Mouse (Mus musculus): ENCODE data around the gene Olfr827. TPM values are rescaled to one million over a fixed set of nuclear protein-coding genes. Genes with fewer than 3 reads are reported as not detected.

The Olfr827 gene
- polyA plus RNA-seq (2014; fragmentation: Nextera tagmentation; extraction: Ambion mirVana): not detected in 2 replicates

DNA sequence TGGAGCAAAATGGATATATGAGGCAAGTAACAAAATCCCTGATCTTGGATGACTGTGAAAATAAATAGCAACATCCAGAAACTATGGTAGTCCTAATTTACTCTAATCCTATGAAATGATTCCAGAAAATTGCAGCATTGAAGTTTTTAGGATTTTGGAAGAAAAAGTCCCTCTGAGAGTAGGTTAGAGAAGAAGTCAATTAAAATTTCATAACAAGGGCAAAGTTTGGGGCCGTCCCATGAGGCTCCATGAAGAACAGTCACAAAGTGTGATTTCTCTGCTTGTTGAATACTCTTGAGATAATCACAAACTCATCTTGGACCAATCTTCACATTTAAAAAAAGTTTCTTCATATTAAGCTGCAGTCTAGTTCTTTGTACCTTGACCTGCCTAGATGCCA, at the start of gene Olfr827:
TSS of gene Olfr827 (minus strand) at position 101 of the 400 bp plus-strand sequence.
- ATAC-seq (replicated peaks; ENCODE audit: low FRiP score): no peak

GRCm38 (mm10) chr10:130263203-130263602, 49.0 kb upstream of the Olfr827 start:
- no peak for ATAC-seq (replicated peaks; ENCODE audit: low FRiP score)
- H3K4me2 ChIP-seq (ENCODE audit: low read depth, low read length, severe bottlenecking): no peak overlapping the region
- no peak for DNase-seq (ENCODE audit: low spot score)
- no peaks in the 10 kb centered on the region for H3K9me3 ChIP-seq (ENCODE audit: control insufficient read depth, low read length)
- no peaks in the 10 kb centered on the region for H3K4me1 ChIP-seq (replicated peaks; ENCODE audit: control insufficient read depth, insufficient read depth, low read length)
- WGBS: 74% methylated on average over 4 of the region's 4 CpGs
- no peak overlapping the region for H3K9ac ChIP-seq (ENCODE audit: low read length)
- no peak overlapping the region for H3K27ac ChIP-seq (ENCODE audit: low read depth, low read length)
- H3K27me3 ChIP-seq (ENCODE audit: control insufficient read depth, insufficient read depth, low read length): no peaks in the 10 kb centered on the region
- no peaks in the 10 kb centered on the region for H3K36me3 ChIP-seq (ENCODE audit: control insufficient read depth, insufficient read depth, low read length)
- no peak overlapping the region for H3K4me3 ChIP-seq (ENCODE audit: low read depth, low read length)

More for the DNA sequence above, at the start of gene Olfr827:
- DNase-seq (ENCODE audit: low spot score): no peak
- H3K9ac ChIP-seq (ENCODE audit: low read length): no peak within 1 kb of the TSS
- H3K36me3 ChIP-seq (ENCODE audit: control insufficient read depth, insufficient read depth, low read length): no peaks in the 10 kb centered on the region
- H3K4me1 ChIP-seq (replicated peaks; ENCODE audit: control insufficient read depth, insufficient read depth, low read length): no peaks in the 10 kb centered on the region
- H3K9me3 ChIP-seq (ENCODE audit: control insufficient read depth, low read length): no peaks in the 10 kb centered on the region
- WGBS: 78% methylated on average over 1 of the region's 1 CpGs
- no peak within 1 kb of the TSS for H3K27ac ChIP-seq (ENCODE audit: low read depth, low read length)
- H3K4me2 ChIP-seq (ENCODE audit: low read depth, low read length, severe bottlenecking): no peak within 1 kb of the TSS
- H3K4me3 ChIP-seq (ENCODE audit: low read depth, low read length): no peak within 1 kb of the TSS
- no peaks in the 10 kb centered on the region for H3K27me3 ChIP-seq (ENCODE audit: control insufficient read depth, insufficient read depth, low read length)

DNA sequence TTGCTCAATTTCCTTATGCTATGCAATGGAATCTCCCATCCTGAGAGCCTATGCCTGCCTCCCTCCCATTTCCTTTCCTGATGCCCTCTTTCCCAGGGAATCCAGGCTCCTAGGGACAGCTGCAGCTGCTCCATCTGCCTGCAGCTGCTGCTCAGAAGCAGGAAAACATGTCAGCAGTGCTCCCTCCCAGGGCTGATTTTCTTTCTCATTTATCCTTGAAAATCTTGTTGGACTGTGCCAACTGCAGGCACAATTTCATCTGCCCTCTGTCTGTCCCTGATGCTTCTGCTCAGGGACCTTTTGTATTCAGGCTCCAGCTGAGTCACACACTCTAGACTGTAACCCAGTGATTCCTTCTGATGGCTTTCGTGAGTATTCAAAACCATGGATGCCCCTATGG, 45.3 kb upstream of the Olfr827 start:
- no peak overlapping the region for H3K9ac ChIP-seq (ENCODE audit: low read length)
- no peaks in the 10 kb centered on the region for H3K9me3 ChIP-seq (ENCODE audit: control insufficient read depth, low read length)
- H3K36me3 ChIP-seq (ENCODE audit: control insufficient read depth, insufficient read depth, low read length): no peaks in the 10 kb centered on the region
- ATAC-seq (replicated peaks; ENCODE audit: low FRiP score) (no peak), DNase-seq (ENCODE audit: low spot score) (no peak)
- no peak overlapping the region for H3K27ac ChIP-seq (ENCODE audit: low read depth, low read length)
- H3K4me2 ChIP-seq (ENCODE audit: low read depth, low read length, severe bottlenecking): no peak overlapping the region
- no peaks in the 10 kb centered on the region for H3K4me1 ChIP-seq (replicated peaks; ENCODE audit: control insufficient read depth, insufficient read depth, low read length)
- WGBS: 64% methylated on average over 1 of the region's 1 CpGs
- H3K27me3 ChIP-seq (ENCODE audit: control insufficient read depth, insufficient read depth, low read length): no peaks in the 10 kb centered on the region
- no peak overlapping the region for H3K4me3 ChIP-seq (ENCODE audit: low read depth, low read length)

GRCm38 (mm10) chr10:130244271-130244670, 30.1 kb upstream of the Olfr827 start:
- Histone ChIP-seq H3K4me2 (ENCODE audit: low read depth, low read length, severe bottlenecking) (no peak overlapping the region), H3K27me3 (ENCODE audit: control insufficient read depth, insufficient read depth, low read length) (no peaks in the 10 kb centered on the region), H3K4me1 (replicated peaks; ENCODE audit: control insufficient read depth, insufficient read depth, low read length) (no peaks in the 10 kb centered on the region), H3K27ac (ENCODE audit: low read depth, low read length) (no peak overlapping the region), H3K4me3 (ENCODE audit: low read depth, low read length) (no peak overlapping the region), H3K9me3 (ENCODE audit: control insufficient read depth, low read length) (no peaks in the 10 kb centered on the region), H3K36me3 (ENCODE audit: control insufficient read depth, insufficient read depth, low read length) (no peaks in the 10 kb centered on the region), H3K9ac (ENCODE audit: low read length) (no peak overlapping the region)
- DNase-seq (ENCODE audit: low spot score): no peak
- 12% methylated on average over 2 of the region's 2 CpGs for WGBS
- ATAC-seq (replicated peaks; ENCODE audit: low FRiP score): peak; percentile 72

DNA sequence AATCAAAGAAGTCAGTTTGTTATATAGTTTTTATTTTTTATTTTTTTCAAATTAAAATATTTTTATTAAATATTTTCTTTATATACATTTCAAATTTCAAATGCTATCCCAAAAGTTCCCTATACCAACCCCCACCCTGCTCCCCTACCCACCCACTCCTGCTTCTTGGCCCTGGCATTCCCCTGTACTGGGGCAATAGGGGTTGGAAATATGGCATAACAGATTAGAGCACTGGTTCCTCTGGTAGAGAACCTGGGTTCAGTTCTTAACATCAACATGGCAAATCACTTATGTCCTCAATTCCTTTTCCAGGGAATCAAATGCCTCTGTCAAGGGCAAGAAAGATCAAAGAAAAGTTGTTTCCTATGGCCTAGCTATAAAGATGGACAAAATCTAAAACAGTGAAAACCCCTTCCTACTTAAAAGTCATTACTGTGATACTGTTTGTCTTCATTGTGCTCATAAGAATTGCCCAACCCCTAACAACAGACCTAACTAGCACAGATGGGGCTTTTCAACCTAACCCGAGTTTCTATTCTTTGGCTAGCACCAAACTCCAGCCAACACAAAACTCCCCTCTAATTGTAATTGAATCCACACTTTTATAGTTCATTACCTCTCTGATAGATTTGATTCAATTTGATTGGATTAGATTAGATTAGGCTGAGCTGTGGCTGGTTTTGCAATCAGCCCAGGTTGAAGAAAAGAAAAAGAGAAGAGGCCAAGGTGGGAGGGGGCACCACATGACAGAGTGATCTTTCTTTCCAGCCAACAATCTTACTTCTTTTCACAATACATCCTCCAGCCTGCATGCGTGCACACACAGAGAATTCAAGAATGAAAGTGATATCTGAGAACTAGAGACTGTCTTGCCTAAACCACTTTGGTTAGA, 24.4 kb upstream of the Olfr827 start:
- Histone ChIP-seq H3K4me2 (ENCODE audit: low read depth, low read length, severe bottlenecking) (no peak overlapping the region), H3K9me3 (ENCODE audit: control insufficient read depth, low read length) (no peaks in the 10 kb centered on the region), H3K4me3 (ENCODE audit: low read depth, low read length) (no peak overlapping the region), H3K27ac (ENCODE audit: low read depth, low read length) (no peak overlapping the region; the same call in 1 of the 2 replicates), H3K9ac (ENCODE audit: low read length) (no peak overlapping the region), H3K27me3 (ENCODE audit: control insufficient read depth, insufficient read depth, low read length) (no peaks in the 10 kb centered on the region), H3K36me3 (ENCODE audit: control insufficient read depth, insufficient read depth, low read length) (no peaks in the 10 kb centered on the region), H3K4me1 (replicated peaks; ENCODE audit: control insufficient read depth, insufficient read depth, low read length) (no peaks in the 10 kb centered on the region; the same call in 1 of the 2 replicates)
- DNase-seq (ENCODE audit: low spot score) (no peak), ATAC-seq (replicated peaks; ENCODE audit: low FRiP score) (peak; percentile 57; the same call in 1 of the 2 replicates)
- WGBS: 13% methylated on average over 2 of the region's 2 CpGs

GRCm38 (mm10) chr10:130234576-130234975, 20.4 kb upstream of the Olfr827 start:
- Histone ChIP-seq H3K4me1 (replicated peaks; ENCODE audit: control insufficient read depth, insufficient read depth, low read length) (no peaks in the 10 kb centered on the region; the same call in 1 of the 2 replicates), H3K4me3 (ENCODE audit: low read depth, low read length) (no peak overlapping the region), H3K4me2 (ENCODE audit: low read depth, low read length, severe bottlenecking) (no peak overlapping the region), H3K36me3 (ENCODE audit: control insufficient read depth, insufficient read depth, low read length) (no peaks in the 10 kb centered on the region), H3K27me3 (ENCODE audit: control insufficient read depth, insufficient read depth, low read length) (no peaks in the 10 kb centered on the region), H3K9ac (ENCODE audit: low read length) (no peak overlapping the region), H3K9me3 (ENCODE audit: control insufficient read depth, low read length) (no peaks in the 10 kb centered on the region), H3K27ac (ENCODE audit: low read depth, low read length) (no peak overlapping the region)
- ATAC-seq (replicated peaks; ENCODE audit: low FRiP score): peak; percentile 43
- 52% methylated on average over 1 of the region's 1 CpGs for WGBS
- DNase-seq (ENCODE audit: low spot score): no peak

GRCm38 (mm10) chr10:130232117-130232516, 17.9 kb upstream of the Olfr827 start:
- no peak for DNase-seq (ENCODE audit: low spot score)
- 50% methylated on average over 1 of the region's 1 CpGs for WGBS
- Histone ChIP-seq H3K27ac (ENCODE audit: low read depth, low read length) (no peak overlapping the region), H3K4me2 (ENCODE audit: low read depth, low read length, severe bottlenecking) (no peak overlapping the region), H3K36me3 (ENCODE audit: control insufficient read depth, insufficient read depth, low read length) (no peaks in the 10 kb centered on the region), H3K4me1 (replicated peaks; ENCODE audit: control insufficient read depth, insufficient read depth, low read length) (no peaks in the 10 kb centered on the region; the same call in 1 of the 2 replicates), H3K27me3 (ENCODE audit: control insufficient read depth, insufficient read depth, low read length) (no peaks in the 10 kb centered on the region), H3K9ac (ENCODE audit: low read length) (no peak overlapping the region), H3K4me3 (ENCODE audit: low read depth, low read length) (no peak overlapping the region), H3K9me3 (ENCODE audit: control insufficient read depth, low read length) (no peaks in the 10 kb centered on the region)
- ATAC-seq (replicated peaks; ENCODE audit: low FRiP score): no peak

- Histone ChIP-seq H3K36me3 (ENCODE audit: control insufficient read depth, insufficient read depth, low read length) (no peaks in the 10 kb centered on the region), H3K4me3 (ENCODE audit: low read depth, low read length) (no peak overlapping the region), H3K27ac (ENCODE audit: low read depth, low read length) (no peak overlapping the region), H3K27me3 (ENCODE audit: control insufficient read depth, insufficient read depth, low read length) (no peaks in the 10 kb centered on the region), H3K9me3 (ENCODE audit: control insufficient read depth, low read length) (no peaks in the 10 kb centered on the region), H3K4me1 (replicated peaks; ENCODE audit: control insufficient read depth, insufficient read depth, low read length) (no peaks in the 10 kb centered on the region; the same call in 1 of the 2 replicates), H3K9ac (ENCODE audit: low read length) (no peak overlapping the region), H3K4me2 (ENCODE audit: low read depth, low read length, severe bottlenecking) (no peak overlapping the region)
- ATAC-seq (replicated peaks; ENCODE audit: low FRiP score) (0 out of 2 replicates have a peak, but pooled peaks have one; percentile 23), DNase-seq (ENCODE audit: low spot score) (no peak)
- 83% methylated on average over 5 of the region's 5 CpGs for WGBS
Measured at GRCm38 (mm10) chr10:130229584-130229983, 15.4 kb upstream of the Olfr827 start.
